Mouse (Mus musculus): ENCODE measurements around the gene Pank3.
"Not testable (repeated sequence)": the region's sequence is repeated elsewhere in the genome, so short reads cannot be mapped to it uniquely, and the experiment has no call there.

Pank3 gene

GRCm38 (mm10) chr11:35840806-35841205 lies 71.5 kb downstream of the Pank3 start:
- not testable (repeated sequence) for DNase-seq (ENCODE audit: low read depth, low spot score)

Data from CD4-positive, CD25-positive, alpha-beta regulatory T cell, adult 2 months (primary cell).